Mouse (Mus musculus) cerebellum, adult 18-20 months (tissue): Measurements from ENCODE around the gene Fubp1.
A peak's percentile ranks its signal among the peaks of the same experiment; 100 is the strongest.

Experiments
- DNase-seq, 2 experiments: peaks; one replicate each; pipeline ENCODE4 v3.0.0; 2021

Fubp1 gene

DNA sequence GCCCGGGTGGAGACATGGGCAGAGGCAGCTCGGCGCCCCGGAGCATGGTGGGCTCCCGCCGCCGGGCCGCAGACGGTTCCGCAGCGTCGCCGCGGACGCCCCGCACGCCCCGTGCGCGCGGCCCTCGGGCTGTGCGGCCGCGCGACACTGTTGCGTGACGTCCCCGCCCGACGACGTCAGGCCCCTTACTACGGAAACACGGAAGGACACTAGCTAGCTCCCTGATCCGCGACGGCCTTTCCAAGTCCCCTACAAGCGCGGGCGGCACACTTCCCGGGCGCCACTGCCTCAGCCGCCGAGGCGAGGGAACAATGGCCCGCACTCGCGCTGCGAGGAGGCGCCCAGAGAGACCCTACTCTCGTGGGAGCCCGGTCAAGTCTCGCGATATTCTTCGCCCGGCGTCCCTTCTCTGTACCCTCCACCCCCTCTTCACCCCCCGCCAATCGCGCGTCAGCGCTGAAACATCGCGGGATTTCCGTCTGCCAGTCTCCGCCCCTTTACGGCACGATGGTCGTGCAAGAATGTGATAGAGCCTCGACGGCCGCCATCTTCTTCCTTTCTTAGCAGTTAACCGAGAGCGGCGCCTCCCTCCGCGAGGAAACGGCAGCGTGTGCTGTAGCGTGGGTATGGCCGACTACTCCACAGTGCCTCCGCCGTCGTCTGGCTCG is at the start of gene Fubp1, which contains the start of gene Dnajb4:
Gene Fubp1 (plus strand): TSS at position 456 of the 668 bp plus-strand sequence.
Gene Dnajb4 (minus strand): TSS at position 336 of the 668 bp plus-strand sequence.
- DNase-seq: peak; percentile 98 to 99

DNA sequence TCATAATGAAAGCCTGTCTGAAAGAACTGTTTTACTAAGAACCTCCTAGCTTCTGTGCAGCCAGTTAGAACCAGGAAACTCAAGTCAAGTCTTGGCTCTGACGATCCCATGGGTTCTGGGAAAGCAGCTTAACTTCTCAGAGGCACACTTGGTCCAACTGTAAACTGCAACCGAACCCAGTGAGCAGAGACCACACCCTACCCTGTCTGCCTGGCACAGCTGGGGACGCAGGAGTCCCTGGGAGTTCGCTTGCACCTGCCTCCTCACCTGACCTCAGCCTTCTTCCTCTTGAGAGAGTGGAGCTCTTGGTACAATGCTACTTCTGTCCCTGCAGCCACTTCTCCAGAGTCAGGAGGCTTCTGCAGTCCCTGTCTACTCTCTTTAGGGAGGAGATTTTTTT is 49.6 kb upstream of the Fubp1 start:
- no peak for DNase-seq

DNA sequence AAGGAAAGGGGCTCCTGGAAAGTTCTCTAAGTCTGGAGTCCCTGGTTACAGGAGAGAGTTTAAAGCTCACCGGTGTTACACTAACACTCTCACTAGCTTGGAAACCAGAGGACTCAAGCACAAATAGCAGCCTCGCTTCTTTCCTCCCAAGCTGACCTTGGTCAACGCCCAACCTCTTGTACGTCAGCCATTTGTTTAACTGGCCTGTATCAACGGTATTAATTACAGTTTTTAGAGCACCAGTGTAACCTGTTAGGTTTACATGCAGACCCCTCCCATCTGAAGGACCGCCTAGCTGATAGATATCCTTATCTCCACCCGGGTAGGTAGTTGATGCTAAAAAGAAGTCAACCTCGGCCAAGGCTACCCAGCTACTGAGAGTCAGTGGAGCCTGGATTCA is 46.9 kb upstream of the Fubp1 start:
- no peak for DNase-seq

DNA sequence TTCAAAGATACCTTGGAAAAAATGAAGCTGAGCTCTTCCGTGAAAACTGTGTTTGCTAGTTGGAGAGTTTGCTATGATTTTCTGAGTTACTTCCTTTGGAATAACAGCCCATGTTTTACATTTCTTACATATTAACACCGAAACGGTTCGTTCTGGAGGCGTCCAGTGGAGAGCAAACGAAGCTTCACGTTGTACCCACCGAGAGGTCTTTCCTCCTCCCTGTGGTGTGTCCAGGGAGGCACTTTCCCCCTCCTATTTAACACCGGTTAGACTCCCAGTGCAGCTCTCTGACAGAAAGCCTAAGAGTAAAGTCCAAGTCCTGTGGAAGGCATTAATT is 45.2 kb upstream of the Fubp1 start:
- no peak for DNase-seq

DNA sequence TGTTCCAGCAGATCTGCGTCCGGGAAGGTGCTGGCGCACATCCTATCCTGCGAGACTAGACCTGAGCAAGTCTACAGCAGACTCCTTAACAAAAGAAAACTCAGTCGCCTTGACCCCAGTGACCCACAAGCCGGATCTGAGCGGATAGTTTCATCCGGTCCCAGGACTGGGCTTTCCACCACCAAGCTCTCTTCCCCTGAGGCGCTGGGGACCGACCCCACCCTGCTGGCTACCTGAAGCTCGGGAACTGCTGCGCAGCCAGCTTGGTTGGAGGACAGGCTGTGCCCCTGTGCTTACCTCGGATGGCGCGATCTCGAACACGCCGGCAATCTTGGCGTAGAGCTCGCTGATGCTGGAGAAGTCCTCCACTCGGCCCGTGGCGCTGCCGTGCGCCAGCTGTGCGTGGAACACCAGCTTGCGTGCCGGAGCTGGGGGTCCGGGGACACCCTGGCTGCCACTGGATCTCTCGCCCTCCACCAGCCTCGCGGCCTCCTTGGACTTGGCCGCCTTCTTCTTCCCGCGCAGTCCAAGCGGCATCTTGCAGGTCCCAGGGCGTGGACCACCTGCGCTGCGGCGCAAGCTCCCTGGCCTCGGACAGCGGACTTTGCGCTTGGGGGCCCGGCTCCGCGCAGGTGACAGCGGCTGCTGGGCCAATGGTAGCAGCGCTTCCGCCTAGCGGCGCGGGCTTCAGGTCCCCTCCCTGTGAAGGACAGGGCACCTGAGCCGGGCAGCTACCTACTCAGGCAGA is 44.7 kb upstream of the Fubp1 start:
- DNase-seq: peak; percentile 49 to 66

DNA sequence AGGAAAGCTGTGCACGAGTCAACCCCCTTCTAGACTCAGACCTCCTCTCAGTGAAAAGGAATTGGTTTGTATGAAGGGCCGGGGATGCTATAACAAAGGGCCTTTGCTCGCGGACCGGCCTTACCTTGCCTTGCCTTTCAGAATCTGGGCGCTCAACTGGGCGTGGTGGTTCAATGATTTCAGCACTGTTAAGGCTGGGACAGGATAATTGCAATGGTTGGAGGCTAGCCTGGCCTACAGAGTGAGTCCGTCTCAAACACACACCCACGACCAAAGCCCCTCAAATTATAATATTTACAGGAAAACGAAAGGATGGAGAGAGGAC is 44.2 kb upstream of the Fubp1 start, which contains the start of gene Gipc2:
Gene Gipc2 (minus strand): TSS at position 132 of the 325 bp plus-strand sequence.
- no peak for DNase-seq

DNA sequence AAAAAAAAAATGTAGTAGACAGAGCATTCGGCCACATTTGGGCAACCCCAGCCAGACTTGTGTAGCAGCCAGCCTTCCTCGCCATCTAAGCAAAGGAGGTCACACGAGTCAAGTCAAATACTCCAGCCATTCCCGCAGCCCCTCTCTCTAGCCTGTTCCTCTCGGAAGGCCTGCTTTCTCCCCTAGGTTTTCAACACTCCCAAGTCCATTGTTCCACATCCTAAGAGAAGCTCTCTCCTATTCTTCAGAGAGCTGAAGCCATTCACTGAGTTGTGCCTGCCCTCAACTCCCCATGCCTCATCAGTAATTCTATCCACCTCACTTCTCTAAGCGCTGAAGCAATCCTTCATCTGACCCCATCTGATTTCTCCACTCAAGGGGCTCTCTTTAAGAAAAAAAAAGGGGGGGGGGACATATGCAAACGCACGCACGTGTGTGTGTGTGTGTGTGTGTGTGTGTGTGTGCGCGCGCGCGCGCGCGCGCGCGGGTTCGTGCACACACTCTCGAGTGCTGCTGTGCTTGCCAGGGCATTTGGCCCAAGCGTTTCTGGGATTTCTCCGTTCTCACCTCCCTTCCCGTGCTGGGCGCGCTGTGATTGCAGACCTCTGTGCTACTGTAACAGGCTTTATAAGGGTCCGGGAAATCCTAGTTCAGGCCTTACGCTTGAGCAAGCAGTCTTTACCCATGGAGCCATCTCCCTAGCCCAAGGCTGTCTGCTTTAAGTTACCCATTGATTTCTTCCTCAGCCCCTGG is 43.3 kb upstream of the Fubp1 start:
- DNase-seq: peak; percentile 19 to 26

DNA sequence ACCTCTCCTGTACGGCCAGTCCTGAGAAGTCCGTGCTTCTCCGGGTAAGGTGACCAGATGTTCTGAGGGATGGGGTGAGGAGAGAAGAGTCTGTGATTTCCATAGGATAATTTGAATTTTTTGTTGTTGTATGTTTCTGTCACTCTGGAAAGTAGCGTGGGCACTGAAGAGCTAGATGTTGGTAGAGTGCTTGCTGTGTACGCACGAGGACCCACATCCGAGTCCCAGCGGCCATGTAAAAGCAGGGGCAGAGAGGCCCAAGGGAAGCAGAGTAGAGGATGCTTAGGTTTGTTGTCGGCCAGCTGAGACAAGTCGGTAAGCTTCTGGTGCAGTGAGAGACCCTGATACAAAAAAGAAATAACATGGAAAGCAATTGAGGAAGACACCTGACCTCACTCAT is 42.2 kb upstream of the Fubp1 start:
- DNase-seq: no peak

DNA sequence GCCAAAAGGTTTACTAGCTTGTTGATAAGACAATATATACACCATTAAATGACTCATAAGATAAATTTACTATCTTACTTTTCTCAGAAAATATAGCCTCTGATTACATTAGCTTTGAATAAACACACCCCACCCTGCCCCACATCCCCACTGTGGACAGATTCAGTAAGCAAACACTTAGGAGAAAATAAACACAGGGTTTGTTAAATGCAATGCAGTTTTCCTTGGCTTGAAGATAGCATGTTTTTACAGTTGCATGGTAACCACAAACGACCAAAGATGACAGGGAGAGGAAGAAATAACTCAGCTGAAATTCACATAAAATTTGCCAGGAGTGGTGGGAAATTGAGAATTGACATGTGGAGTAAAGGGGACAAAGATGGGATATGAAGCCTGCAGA is 39.8 kb upstream of the Fubp1 start:
- no peak for DNase-seq

DNA sequence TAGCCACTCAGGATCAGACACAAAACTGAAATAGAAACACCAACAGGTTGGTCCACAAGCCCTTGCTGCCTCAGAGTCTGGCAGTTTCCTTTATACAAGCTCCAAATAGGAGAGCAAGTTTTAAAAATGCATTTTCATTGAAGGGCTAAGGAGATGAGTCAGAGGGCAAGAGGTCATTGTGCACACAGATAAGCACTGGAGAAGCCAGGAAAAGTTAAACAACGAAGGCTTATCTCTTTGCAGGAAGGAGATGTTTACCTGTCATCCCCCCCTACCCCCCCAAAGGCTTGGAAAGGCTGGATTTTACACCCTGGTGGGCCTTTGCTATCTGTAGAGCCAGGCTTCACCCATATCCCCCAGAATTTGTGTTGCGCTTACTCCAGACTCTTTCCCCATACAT is 39.0 kb upstream of the Fubp1 start:
- DNase-seq: no peak

DNA sequence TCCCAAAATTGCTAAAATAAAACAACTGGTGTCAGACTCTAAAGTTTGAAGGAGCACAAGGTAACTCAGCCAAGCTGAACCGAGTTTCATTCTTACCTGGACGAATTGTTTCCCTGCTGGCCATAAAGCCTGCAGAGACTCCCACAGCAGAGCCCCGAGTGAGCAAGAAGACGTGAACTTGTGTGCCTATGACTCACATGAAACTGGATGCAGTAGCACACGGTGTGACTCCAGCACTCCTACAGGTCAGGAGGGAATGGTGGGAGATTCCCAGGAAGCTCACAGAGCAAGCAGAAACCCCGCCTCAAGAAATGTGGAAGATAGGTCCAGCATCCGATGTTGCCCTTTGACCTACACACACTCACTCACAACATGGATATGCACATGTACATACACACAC is 38.4 kb upstream of the Fubp1 start:
- no peak for DNase-seq

DNA sequence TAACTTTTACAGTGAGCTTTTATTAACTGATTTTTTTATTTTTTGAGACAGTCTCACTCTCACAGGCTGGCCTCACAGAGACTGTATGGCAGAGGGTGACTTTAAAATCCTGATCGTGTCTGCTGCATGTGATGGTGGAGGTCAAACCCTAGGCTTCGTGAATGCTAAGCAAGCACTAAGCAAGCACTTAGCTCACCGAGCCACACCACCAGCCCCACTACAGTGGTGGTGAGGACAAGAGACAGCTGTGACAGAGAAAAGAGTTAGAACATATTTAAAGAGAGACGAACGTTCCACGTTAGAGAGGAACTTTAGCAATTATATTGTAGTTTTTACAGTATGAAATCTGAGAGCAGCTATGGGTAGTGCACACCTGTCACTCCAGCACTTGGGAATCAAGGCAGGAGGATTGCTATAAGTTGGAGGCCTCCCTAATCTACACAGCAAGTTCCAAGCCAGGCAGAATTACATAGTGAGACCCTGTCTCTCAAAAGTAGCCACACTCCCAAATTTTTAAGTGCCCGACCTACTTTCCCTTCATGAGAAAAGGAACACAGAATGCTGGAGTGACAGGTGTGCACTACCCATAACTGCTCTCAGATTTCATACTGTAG is 37.8 kb upstream of the Fubp1 start:
- no peak for DNase-seq

DNA sequence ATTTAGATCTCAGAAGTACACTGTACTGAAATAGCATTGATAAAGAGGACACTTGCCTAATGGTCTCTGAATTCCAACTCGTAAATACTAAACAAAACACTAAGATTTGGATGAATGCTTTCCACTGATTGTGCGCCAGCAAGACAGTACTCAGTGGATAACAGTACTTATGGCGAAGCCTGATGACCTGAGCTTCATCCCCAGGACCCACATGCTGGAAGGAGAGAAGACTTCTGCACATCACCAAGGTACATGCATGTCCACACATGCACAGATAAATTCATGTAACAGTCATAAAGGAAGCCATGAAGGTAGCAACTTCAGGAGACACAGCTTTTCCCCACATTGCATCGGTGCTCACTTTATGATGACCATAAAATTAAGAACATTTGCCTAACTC is 31.4 kb upstream of the Fubp1 start:
- DNase-seq: no peak

DNA sequence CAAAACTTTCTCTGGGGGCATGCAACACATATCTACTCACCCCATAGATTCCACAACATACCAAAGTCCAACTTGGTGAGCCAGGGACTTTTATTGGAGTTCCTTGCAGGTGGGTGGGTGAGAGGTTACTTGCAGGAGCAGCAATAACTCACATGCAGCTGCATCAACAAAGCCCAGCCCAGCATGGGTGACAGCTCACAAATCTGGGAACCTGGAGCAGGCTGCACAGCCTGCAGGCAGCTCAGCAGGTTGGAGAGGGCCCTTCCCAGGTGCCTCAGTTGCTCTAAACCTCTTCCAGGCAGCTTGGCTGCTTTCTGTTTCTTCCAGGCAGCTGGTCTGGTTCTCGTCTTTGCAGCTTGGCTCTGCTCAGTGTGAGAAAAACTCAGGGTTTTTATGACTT is 30.9 kb upstream of the Fubp1 start:
- DNase-seq: no peak

DNA sequence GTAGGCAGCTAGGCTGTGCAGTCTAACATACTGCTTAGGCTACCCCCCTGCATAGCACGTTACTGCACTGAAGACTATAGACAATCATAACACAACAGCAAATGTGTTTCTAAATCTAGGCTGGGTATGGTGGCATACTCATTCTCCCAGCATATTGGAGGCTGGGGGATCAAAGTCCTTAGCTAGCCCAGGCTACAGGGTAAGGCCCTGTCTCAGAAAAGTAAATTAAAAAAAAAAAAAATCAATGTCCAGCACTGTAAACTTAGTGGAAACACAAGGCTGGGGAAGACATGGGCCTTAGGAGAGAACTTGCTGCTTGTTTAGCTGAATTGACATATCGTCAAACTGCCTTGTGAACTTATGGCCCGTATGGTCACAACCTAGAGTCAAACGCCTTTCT is 29.6 kb upstream of the Fubp1 start:
- DNase-seq: no peak

DNA sequence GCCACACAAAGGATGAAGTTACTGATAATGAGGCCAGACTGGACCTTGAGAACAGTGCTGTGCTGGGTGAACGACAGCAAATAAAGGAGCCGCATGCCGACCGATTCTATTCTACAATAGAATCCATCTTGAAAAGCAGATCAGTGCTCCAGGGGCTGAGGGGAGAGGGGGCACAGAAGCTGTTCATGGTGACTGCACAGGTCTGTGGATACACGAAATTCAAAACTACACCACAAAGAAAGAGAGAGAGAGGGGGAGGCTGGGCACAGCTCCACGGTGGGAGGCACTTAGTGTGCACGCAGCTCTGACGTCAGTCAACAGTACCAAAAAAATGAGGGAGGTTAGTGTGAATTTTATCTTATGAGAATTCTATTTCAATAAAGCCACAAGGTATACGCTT is 26.7 kb upstream of the Fubp1 start:
- DNase-seq: no peak

DNA sequence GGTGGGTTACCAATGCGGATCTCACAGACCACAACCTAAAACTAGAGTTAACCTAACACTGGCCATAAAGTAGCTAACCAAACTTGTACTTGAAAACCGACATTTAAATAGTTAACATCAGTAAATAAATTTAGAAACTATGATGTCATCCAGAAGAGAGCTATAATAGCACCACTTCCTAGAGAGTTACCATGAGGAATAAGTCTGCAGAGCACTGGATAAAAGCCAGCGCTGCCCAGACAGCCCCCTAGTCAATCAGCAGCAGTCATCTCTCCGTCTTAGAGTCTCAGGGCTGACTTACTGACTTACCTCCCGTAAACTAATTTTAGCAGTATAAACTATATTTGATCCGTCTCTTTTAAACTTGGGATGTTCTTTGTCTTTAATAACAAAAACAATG is 24.1 kb upstream of the Fubp1 start:
- DNase-seq: no peak

DNA sequence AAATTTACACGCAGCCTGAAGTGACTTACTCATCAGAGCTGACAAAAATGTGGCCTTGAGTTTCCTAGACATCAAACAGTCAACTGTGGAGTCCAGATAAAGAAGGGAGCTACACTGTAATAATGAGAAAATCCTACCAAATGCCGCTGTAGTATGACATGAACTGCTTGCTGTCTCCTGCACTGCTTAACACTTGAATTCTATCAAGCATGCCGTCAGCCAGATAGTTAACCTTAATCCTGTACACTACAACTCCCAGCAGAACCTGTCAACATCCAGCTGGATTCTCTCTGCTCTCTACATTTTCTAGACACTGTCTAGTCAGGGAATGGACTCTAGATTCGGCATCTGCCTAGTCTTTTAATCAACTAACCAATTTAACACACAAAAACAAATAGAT is 20.9 kb upstream of the Fubp1 start:
- DNase-seq: no peak

DNA sequence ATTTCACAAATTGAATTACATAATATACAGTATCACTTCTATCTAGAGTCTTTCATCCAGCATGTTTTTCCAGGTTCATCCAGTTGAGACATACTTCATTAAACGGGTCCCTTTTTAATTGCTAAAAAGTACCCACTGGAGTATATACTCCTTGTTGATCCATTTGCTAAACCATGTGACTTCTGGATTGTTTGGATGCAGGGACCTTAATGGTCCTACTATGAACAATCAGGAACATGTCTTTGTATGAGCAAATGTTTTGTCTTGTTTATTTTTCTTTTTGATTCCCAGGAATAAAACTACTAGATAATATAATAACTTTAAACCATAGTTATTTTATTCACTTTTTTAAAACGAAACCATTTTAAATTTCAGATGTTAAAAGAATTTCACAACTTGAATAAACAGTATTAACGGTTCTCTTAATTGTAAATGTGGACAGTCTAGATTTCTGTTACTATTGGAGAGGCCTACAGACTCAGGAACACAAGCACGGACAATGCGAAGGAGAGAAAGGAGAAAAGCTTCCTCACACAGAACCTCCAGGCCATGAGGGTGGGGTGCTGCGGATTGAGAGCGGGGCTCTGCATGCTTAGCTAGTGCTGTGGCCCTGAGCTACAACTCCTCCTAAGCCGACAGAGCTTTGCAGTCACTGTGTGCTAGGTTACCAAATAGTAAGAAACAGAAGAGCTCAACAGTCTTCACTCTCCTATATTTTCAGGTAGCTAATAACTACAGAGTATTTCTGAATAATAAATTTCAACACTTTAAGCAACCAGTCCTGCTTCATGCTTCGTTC is 19.3 kb upstream of the Fubp1 start:
- DNase-seq: no peak

DNA sequence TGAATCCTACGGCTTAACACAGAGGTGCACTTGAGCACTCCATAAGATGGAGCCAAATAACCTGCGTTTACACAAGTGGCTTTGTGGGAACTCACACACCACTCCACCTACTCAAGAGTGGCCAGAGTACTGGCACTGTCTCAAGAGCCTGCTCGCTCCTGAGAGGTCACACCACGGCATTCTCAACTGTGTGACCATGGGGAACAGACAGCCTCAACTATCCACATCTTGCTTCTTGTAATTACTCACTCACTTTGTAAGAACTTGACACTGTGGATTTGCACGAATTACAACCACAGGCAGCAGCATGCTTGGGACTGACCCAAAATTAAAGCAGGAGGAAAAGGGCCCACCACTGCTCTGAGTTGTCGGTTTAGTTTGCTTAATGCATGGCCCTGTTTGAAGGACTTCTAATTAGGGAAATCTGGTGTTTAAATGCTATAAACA is 18.4 kb upstream of the Fubp1 start:
- peak; percentile 32 to 36 for DNase-seq

DNA sequence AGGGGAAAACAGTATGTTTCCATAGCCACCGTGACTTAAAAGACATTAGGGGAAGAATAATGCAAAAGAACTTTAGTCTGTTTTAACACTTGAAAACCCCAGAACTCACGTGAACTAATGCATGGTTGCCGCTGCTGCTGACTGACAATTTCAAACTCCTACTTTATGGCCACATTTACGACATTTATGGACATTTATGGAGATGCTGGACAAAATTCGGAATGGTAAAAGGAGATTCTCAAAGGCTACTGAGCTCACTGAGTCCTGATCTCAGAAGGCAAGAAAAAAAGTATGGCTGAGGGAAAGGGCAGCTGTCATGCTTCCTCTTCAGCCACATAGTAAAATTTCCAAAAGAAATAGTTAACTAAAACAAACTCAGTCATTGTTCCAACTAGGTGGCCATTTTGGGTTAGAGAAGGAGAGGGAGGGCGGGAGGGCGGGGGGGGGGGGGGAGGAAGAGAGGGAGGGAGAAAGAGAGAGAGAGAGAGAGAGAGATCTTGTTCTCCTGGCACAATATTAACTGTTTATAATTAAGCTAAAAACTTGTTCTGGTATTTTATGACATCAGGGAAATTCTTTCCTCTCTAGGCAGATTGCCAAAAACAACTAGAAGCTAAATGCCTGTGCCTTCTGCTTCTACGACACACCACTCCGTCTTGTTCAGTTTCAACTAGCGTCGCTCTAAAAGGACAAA is 17.8 kb upstream of the Fubp1 start:
- no peak for DNase-seq

DNA sequence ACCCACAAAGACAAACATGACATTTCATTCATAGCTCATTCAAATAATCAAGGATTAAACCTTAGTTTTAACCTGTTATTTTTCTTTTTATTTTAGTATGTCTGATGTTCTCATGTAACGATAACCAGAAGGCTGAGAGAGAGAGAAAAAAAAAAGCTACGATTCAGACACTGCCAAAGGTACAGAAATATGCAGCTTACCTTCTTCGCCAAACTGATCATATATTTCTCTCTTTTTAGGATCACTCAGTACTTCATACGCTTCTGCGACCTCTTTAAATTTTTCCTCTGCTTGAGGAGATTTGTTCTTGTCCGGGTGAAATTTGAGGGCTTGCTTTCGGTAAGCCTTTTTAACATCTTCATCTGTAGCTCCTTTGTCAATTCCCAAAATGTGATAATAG is 17.0 kb upstream of the Fubp1 start:
- no peak for DNase-seq
